Mouse (Mus musculus) MEL-GATA-1-ER (cell line): ENCODE measurements around the gene Tnfrsf1a.

Source experiments
- DNase-seq: peaks from one replicate; pipeline ENCODE4 v3.0.0-alpha.2; 2012; ENCODE audit warnings: low read depth; ENCODE audit errors: extremely low read depth

The Tnfrsf1a gene

GRCm38 (mm10) chr6:125380372-125381360, 31.5 kb downstream of the Tnfrsf1a start, which contains the start of gene Plekhg6:
Gene Plekhg6 (minus strand): TSS chr6:125380793.
- no peak for DNase-seq

- DNase-seq = no peak
Observed at GRCm38 (mm10) chr6:125382024-125382423, 32.9 kb downstream of the Tnfrsf1a start.

GRCm38 (mm10) chr6:125385066-125385974, 36.2 kb downstream of the Tnfrsf1a start:
- no peak for DNase-seq

GRCm38 (mm10) chr6:125386080-125386479, 36.9 kb downstream of the Tnfrsf1a start:
- no peak for DNase-seq

GRCm38 (mm10) chr6:125389853-125390252, 40.7 kb downstream of the Tnfrsf1a start:
- DNase-seq = no peak

- no peak for DNase-seq
Observed at GRCm38 (mm10) chr6:125405461-125406382, 56.6 kb downstream of the Tnfrsf1a start.

- DNase-seq = no peak
Observed at GRCm38 (mm10) chr6:125407224-125407623, 58.1 kb downstream of the Tnfrsf1a start.

GRCm38 (mm10) chr6:125407657-125408056, 58.5 kb downstream of the Tnfrsf1a start:
- DNase-seq = no peak

GRCm38 (mm10) chr6:125410551-125410950, 61.4 kb downstream of the Tnfrsf1a start:
- DNase-seq = no peak

GRCm38 (mm10) chr6:125410995-125411547, 61.9 kb downstream of the Tnfrsf1a start:
- no peak for DNase-seq

GRCm38 (mm10) chr6:125411661-125412060, 62.5 kb downstream of the Tnfrsf1a start:
- DNase-seq = no peak
